Mouse (Mus musculus): Measurements from ENCODE around the gene Ablim1. TPM values are rescaled to one million over a fixed set of nuclear protein-coding genes. Genes with fewer than 3 reads are reported as not detected.

Gene Ablim1
- polyA plus RNA-seq, 1 experiment from 2014 or later = 38.5 TPM

DNA sequence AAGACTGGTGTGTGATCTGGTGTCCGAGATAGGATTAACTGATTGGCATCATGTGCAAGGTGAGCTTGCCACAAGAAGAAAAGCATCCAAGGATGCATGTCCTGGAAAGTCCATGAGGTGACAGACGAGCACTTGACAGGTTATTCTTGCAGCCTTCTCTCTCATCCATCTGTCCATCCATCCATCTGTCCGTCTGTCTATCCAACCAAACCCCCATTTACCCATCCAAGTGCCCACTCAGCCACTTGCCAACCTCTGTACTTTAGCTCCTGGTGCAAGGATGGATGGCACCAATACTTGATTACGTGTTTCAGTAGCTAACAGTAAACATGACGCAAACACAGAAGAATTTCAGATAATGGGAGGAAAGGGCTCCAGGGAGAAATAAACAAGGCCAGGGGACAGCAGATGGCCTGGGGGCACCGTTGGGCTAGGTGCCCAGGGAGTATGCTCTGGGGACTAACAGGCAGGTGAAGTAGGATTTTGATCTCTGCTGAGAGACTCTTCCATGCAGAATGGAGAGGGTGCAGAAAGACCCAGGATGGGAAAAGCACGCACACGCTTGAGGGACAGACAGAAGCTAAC is 202.4 kb downstream of the Ablim1 start:
- no peaks in the 10 kb centered on the region for H3K9me3 ChIP-seq
- H3K4me3 ChIP-seq = no peak overlapping the region
- WGBS = 60% methylated on average over 8 of the region's 8 CpGs
- H3K4me2 ChIP-seq = no peak overlapping the region
- peaks cover 53% of the 10 kb centered on the region for H3K4me1 ChIP-seq
- ATAC-seq (ENCODE audit: extremely low read depth, insufficient number of reproducible peaks, low FRiP score, low TSS enrichment) = no peak
- H3K27me3 ChIP-seq (replicated peaks) = no peaks in the 10 kb centered on the region
- peak overlapping the region; percentile 59 for H3K27ac ChIP-seq (replicated peaks)
- no peak overlapping the region for H3K9ac ChIP-seq
- peaks cover 5% of the 10 kb centered on the region for H3K36me3 ChIP-seq

- WGBS = 66% methylated on average over 6 of the region's 6 CpGs
- no peak overlapping the region for H3K27ac ChIP-seq (replicated peaks)
- no peaks in the 10 kb centered on the region for H3K9me3 ChIP-seq
- no peaks in the 10 kb centered on the region for H3K27me3 ChIP-seq (replicated peaks)
- H3K4me1 ChIP-seq = peaks cover 47% of the 10 kb centered on the region
- no peak for ATAC-seq (ENCODE audit: extremely low read depth, insufficient number of reproducible peaks, low FRiP score, low TSS enrichment)
- H3K36me3 ChIP-seq = peaks cover 8% of the 10 kb centered on the region
- no peak overlapping the region for H3K9ac ChIP-seq
- H3K4me3 ChIP-seq = no peak overlapping the region
- H3K4me2 ChIP-seq = no peak overlapping the region
Measured at GRCm38 (mm10) chr19:57111301-57111700, 203.4 kb downstream of the Ablim1 start.

DNA sequence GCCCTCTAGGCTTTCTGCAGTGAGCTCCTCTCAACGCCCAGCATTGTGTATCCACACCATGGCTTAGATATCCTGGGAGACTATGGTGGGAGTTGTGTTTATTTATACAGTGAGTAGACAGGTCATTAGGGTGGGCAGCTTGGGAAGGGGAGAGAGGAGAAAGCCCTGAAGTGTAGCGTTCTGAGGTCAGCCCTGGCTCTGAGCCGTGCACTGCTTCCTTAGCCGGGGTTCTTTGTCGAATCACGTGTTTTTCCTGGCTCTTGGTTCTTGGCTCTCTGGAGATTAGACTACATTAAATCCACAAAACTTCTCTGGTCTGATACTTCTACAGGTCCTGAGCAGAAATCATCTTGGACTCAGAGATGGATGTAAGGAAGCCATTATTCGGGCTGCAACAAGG is 205.1 kb downstream of the Ablim1 start:
- Histone ChIP-seq H3K4me2 (no peak overlapping the region), H3K9me3 (no peaks in the 10 kb centered on the region), H3K36me3 (peaks cover 10% of the 10 kb centered on the region), H3K4me1 (peaks cover 41% of the 10 kb centered on the region), H3K9ac (no peak overlapping the region), H3K27me3 (replicated peaks) (no peaks in the 10 kb centered on the region), H3K4me3 (no peak overlapping the region), H3K27ac (replicated peaks) (peak overlapping the region; percentile 24)
- no peak for ATAC-seq (ENCODE audit: extremely low read depth, insufficient number of reproducible peaks, low FRiP score, low TSS enrichment)
- WGBS = 56% methylated on average over 7 of the region's 7 CpGs

GRCm38 (mm10) chr19:57106513-57106912 is 208.2 kb downstream of the Ablim1 start:
- Histone ChIP-seq H3K36me3 (0 out of 2 replicates have a peak, but pooled peaks cover 5% of the 10 kb centered on the region), H3K27ac (replicated peaks) (no peak overlapping the region), H3K9ac (no peak overlapping the region), H3K27me3 (replicated peaks) (no peaks in the 10 kb centered on the region), H3K4me2 (no peak overlapping the region), H3K4me3 (no peak overlapping the region), H3K4me1 (peaks cover 49% of the 10 kb centered on the region), H3K9me3 (no peaks in the 10 kb centered on the region)
- no peak for ATAC-seq (ENCODE audit: extremely low read depth, insufficient number of reproducible peaks, low FRiP score, low TSS enrichment)
- 81% methylated on average over 6 of the region's 6 CpGs for WGBS

GRCm38 (mm10) chr19:57106031-57106430 is 208.7 kb downstream of the Ablim1 start:
- Histone ChIP-seq H3K4me1 (peaks cover 45% of the 10 kb centered on the region), H3K4me3 (no peak overlapping the region), H3K36me3 (0 out of 2 replicates have a peak, but pooled peaks cover 5% of the 10 kb centered on the region), H3K27ac (replicated peaks) (no peak overlapping the region), H3K27me3 (replicated peaks) (no peaks in the 10 kb centered on the region), H3K9me3 (no peaks in the 10 kb centered on the region), H3K4me2 (no peak overlapping the region), H3K9ac (no peak overlapping the region)
- 89% methylated on average over 3 of the region's 3 CpGs for WGBS
- ATAC-seq (ENCODE audit: extremely low read depth, insufficient number of reproducible peaks, low FRiP score, low TSS enrichment) = no peak

DNA sequence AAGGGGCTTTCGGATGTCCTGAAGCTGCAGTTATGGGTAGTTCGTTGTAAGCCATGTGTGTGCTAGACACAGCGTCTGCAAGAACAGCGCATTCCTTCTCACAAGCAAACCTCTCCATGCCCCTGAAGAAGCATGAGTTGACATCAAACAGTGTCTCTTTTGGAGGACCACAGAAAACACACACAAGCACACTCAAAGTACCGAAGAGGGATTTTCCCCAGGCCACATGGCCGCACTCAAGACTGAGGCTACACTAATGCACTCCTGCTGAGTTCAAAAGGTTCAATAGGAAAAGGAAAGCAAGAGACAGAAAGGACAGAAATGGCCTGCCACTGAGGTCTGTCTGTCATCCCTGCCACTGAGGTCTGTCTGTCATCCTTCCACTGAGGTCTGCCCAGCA is 209.6 kb downstream of the Ablim1 start:
- no peak overlapping the region for H3K27ac ChIP-seq (replicated peaks)
- no peak overlapping the region for H3K4me3 ChIP-seq
- 71% methylated on average over 6 of the region's 6 CpGs for WGBS
- H3K4me2 ChIP-seq = no peak overlapping the region
- H3K27me3 ChIP-seq (replicated peaks) = no peaks in the 10 kb centered on the region
- H3K9ac ChIP-seq = no peak overlapping the region
- no peak for ATAC-seq (ENCODE audit: extremely low read depth, insufficient number of reproducible peaks, low FRiP score, low TSS enrichment)
- peaks cover 43% of the 10 kb centered on the region for H3K4me1 ChIP-seq
- H3K36me3 ChIP-seq = 0 out of 2 replicates have a peak, but pooled peaks cover 5% of the 10 kb centered on the region
- H3K9me3 ChIP-seq = no peaks in the 10 kb centered on the region

GRCm38 (mm10) chr19:57104171-57104748 is 210.5 kb downstream of the Ablim1 start:
- ATAC-seq (ENCODE audit: extremely low read depth, insufficient number of reproducible peaks, low FRiP score, low TSS enrichment) = no peak
- peak overlapping the region; percentile 74 for H3K27ac ChIP-seq (replicated peaks)
- H3K4me2 ChIP-seq = no peak overlapping the region
- H3K9ac ChIP-seq = 0 out of 2 replicates have a peak overlapping the region, but pooled peaks have one; percentile 25
- peaks cover 43% of the 10 kb centered on the region for H3K4me1 ChIP-seq
- 0 out of 2 replicates have a peak, but pooled peaks cover 5% of the 10 kb centered on the region for H3K36me3 ChIP-seq
- H3K4me3 ChIP-seq = no peak overlapping the region
- H3K9me3 ChIP-seq = no peaks in the 10 kb centered on the region
- 52% methylated on average over 5 of the region's 5 CpGs for WGBS
- no peaks in the 10 kb centered on the region for H3K27me3 ChIP-seq (replicated peaks)

- H3K36me3 ChIP-seq = 0 out of 2 replicates have a peak, but pooled peaks cover 5% of the 10 kb centered on the region
- 49% methylated on average over 4 of the region's 4 CpGs for WGBS
- H3K4me3 ChIP-seq = no peak overlapping the region
- no peak for ATAC-seq (ENCODE audit: extremely low read depth, insufficient number of reproducible peaks, low FRiP score, low TSS enrichment)
- H3K9me3 ChIP-seq = no peaks in the 10 kb centered on the region
- no peak overlapping the region for H3K4me2 ChIP-seq
- peak overlapping the region; percentile 74 for H3K27ac ChIP-seq (replicated peaks)
- peaks cover 49% of the 10 kb centered on the region for H3K4me1 ChIP-seq
- no peaks in the 10 kb centered on the region for H3K27me3 ChIP-seq (replicated peaks)
- no peak overlapping the region for H3K9ac ChIP-seq
Measured at GRCm38 (mm10) chr19:57103360-57103958, 211.3 kb downstream of the Ablim1 start.

- H3K4me3 ChIP-seq = no peak overlapping the region
- WGBS = 82% methylated on average over 7 of the region's 7 CpGs
- H3K27me3 ChIP-seq (replicated peaks) = no peaks in the 10 kb centered on the region
- no peaks in the 10 kb centered on the region for H3K9me3 ChIP-seq
- ATAC-seq (ENCODE audit: extremely low read depth, insufficient number of reproducible peaks, low FRiP score, low TSS enrichment) = no peak
- no peak overlapping the region for H3K4me2 ChIP-seq
- no peak overlapping the region for H3K27ac ChIP-seq (replicated peaks)
- H3K36me3 ChIP-seq = 0 out of 2 replicates have a peak, but pooled peaks cover 5% of the 10 kb centered on the region
- no peak overlapping the region for H3K9ac ChIP-seq
- H3K4me1 ChIP-seq = peaks cover 60% of the 10 kb centered on the region
Measured at GRCm38 (mm10) chr19:57101986-57102385, 212.7 kb downstream of the Ablim1 start.

DNA sequence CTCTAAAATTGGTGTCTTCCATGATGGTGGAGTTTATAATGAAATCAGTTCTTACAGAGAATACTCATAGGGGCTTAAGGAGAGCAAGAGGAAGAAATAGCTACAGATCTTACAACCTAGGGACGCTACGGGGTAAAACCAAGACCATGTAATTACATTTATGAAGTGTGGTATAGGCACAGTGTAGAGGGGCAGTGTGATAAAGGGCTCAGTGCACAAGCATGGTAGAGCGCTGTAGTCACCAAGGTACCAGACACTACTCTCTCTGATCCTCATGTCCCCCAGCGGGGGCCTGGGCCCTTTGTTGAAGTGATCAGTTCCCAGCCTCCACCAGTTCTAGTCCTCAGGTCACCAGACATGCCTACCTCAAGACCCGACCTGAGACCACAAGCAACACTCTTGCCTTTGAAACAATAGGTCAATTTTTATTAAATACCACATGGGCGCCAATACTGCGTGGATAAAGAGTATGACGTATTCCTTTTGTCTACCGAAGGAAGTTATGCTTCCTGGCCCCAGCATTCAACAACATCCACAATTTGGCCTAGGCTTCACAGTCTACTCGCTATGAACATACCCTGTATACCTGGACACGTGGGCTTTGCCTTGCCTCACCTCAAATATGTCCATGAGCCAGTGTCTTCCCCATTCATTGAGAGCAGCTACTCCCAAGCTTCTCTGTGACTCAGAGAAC is 213.8 kb downstream of the Ablim1 start:
- Histone ChIP-seq H3K27me3 (replicated peaks) (no peaks in the 10 kb centered on the region), H3K4me3 (no peak overlapping the region), H3K9me3 (no peaks in the 10 kb centered on the region), H3K9ac (no peak overlapping the region), H3K27ac (replicated peaks) (no peak overlapping the region), H3K4me1 (peaks cover 56% of the 10 kb centered on the region), H3K36me3 (no peaks in the 10 kb centered on the region), H3K4me2 (no peak overlapping the region)
- ATAC-seq (ENCODE audit: extremely low read depth, insufficient number of reproducible peaks, low FRiP score, low TSS enrichment) = no peak
- WGBS = 88% methylated on average over 11 of the region's 11 CpGs

- Histone ChIP-seq H3K4me2 (no peak overlapping the region), H3K36me3 (no peaks in the 10 kb centered on the region), H3K9ac (no peak overlapping the region), H3K27ac (replicated peaks) (no peak overlapping the region), H3K9me3 (no peaks in the 10 kb centered on the region), H3K4me3 (no peak overlapping the region), H3K27me3 (replicated peaks) (no peaks in the 10 kb centered on the region), H3K4me1 (peaks cover 50% of the 10 kb centered on the region)
- whole genome bisulfite sequencing = 76% methylated on average over 9 of the region's 9 CpGs
- ATAC-seq (ENCODE audit: extremely low read depth, insufficient number of reproducible peaks, low FRiP score, low TSS enrichment) = no peak
Measured at GRCm38 (mm10) chr19:57099986-57100385, 214.7 kb downstream of the Ablim1 start.

All from heart, embryonic 13.5 days (tissue).